Comparison of ENCODE assay signal across 26 mouse cellular contexts in the genomic region with DNA sequence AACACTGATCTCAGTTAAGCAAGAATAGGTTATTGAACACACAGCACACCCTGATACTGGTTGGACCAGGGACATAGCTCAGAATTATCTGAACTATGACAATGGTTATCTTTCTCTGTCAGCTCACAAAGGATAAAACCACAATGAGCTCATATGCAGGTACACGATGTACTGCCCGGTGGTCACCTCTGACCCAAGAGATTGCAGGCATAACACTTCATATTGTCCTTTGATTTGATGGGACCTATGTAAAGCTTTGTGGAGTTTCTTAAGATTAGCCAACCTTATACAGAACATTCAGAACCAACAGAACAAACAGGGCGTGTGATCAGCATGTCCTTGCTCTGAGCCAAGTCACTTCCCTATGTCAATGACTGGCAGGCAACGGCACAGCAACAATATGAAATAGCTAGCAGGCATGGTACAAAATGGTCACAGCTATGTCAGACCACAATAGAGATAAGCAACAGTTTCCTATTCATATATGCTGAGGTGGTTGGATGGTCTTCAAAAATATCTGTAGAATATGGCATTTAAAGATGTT. TPM values are rescaled to one million over a fixed set of nuclear protein-coding genes. Genes with fewer than 3 reads are reported as not detected.
"Had no signal": no experiment of that assay in that cellular context is flagged by ENCODE, and none has a peak within 500 bp of the region (broad histone marks: within the 10 kb centered on the region; RNA-seq: fewer than 3 reads in every experiment).

No protein-coding gene starts in this region.

- H3K36me3 ChIP-seq: kidney, embryonic 15.5 days; limb, embryonic 12.5 days; limb, embryonic 15.5 days; liver, embryonic 12.5 days; liver, embryonic 15.5 days; midbrain, embryonic 10.5 days; midbrain, embryonic 13.5 days; neural tube, embryonic 13.5 days had no signal

- H3K27ac ChIP-seq: kidney, embryonic 15.5 days; limb, embryonic 12.5 days; limb, embryonic 15.5 days; liver, embryonic 12.5 days; liver, embryonic 15.5 days; midbrain, embryonic 10.5 days; midbrain, embryonic 13.5 days; neural tube, embryonic 13.5 days had no signal

- DNase-seq: kidney, adult 11 months; kidney, adult 8-10 months; kidney, postnatal 10 days; kidney, postnatal 4 days; left cerebral cortex, postnatal 4 days; lung, embryonic 14.5 days; lung, postnatal 10 days; lung, postnatal 36 days; retina, postnatal 1 day; right cerebral cortex, postnatal 25 days; thymus, postnatal 25 days had no signal

- H3K9me3 ChIP-seq: kidney, embryonic 15.5 days; limb, embryonic 12.5 days; limb, embryonic 15.5 days; liver, embryonic 12.5 days; liver, embryonic 15.5 days; midbrain, embryonic 10.5 days; midbrain, embryonic 13.5 days; neural tube, embryonic 13.5 days had no signal

- ATAC-seq: liver, embryonic 12.5 days; midbrain, embryonic 13.5 days; midbrain, embryonic 16.5 days had no signal

- H3K27me3 ChIP-seq: limb, embryonic 12.5 days; limb, embryonic 15.5 days; neural tube, embryonic 13.5 days had no signal

- H3K4me3 ChIP-seq: kidney, embryonic 15.5 days; limb, embryonic 12.5 days; limb, embryonic 15.5 days; liver, embryonic 12.5 days; liver, embryonic 15.5 days; midbrain, embryonic 10.5 days; midbrain, embryonic 13.5 days; myocyte; neural tube, embryonic 13.5 days had no signal

- H3K4me1 ChIP-seq: kidney, embryonic 15.5 days; limb, embryonic 12.5 days; limb, embryonic 15.5 days; liver, embryonic 12.5 days; liver, embryonic 15.5 days; midbrain, embryonic 10.5 days; midbrain, embryonic 13.5 days; neural tube, embryonic 13.5 days had no signal

- H3K9ac ChIP-seq: kidney, embryonic 15.5 days; limb, embryonic 12.5 days; limb, embryonic 15.5 days; liver, embryonic 12.5 days; liver, embryonic 15.5 days; lung, embryonic 14.5 days; midbrain, embryonic 13.5 days; neural tube, embryonic 13.5 days had no signal

- H3K4me2 ChIP-seq: kidney, embryonic 15.5 days; limb, embryonic 12.5 days; limb, embryonic 15.5 days; liver, embryonic 12.5 days; liver, embryonic 15.5 days; lung, embryonic 14.5 days; midbrain, embryonic 13.5 days; neural tube, embryonic 13.5 days had no signal

RNA-seq across cellular contexts. Expression of gene Scd3, which starts 28.6 kb away (rescaled TPM):
- total RNA-seq: monocyte, adult 5-6 weeks; neutrophil, adult 5-6 weeks had no signal
- polyA plus RNA-seq: limb, embryonic 12.5 days; liver, embryonic 12.5 days; liver, embryonic 15.5 days; spleen, adult 2 months had no signal

RNA-seq across cellular contexts. Expression of gene Pkd2l1, which starts 39.4 kb away (rescaled TPM):
- total RNA-seq: layer of hippocampus, postnatal 14 days; left cerebral cortex, postnatal 4 days; monocyte, adult 5-6 weeks; neutrophil, adult 5-6 weeks had no signal
- polyA plus RNA-seq: limb, embryonic 12.5 days; limb, embryonic 15.5 days; liver, embryonic 12.5 days; liver, embryonic 15.5 days; lung, embryonic 14.5 days; midbrain, embryonic 10.5 days; myocyte; spleen, adult 2 months; stomach, embryonic 16.5 days had no signal
